Mouse (Mus musculus) cortical plate, adult 2 months (tissue): ENCODE data around the gene Casp1. TPM values are rescaled to one million over a fixed set of nuclear protein-coding genes. Genes with fewer than 3 reads are reported as not detected.

ENCODE experiments used
- H3K27ac ChIP-seq: fragments of 200-500 bp; 2 replicates; pipeline ENCODE4 v1.5.1; 2012; ENCODE audit warnings: low read length, control low read depth, inconsistent platforms; ENCODE audit not compliant: insufficient read depth
- H3K4me1 ChIP-seq: fragments of 200-500 bp; 2 replicates; pipeline ENCODE4 v1.6.1; 2011; ENCODE audit warnings: low read length; ENCODE audit not compliant: control insufficient read depth, insufficient read depth
- H3K4me3 ChIP-seq: fragments of 200-500 bp; 2 replicates; pipeline ENCODE4 v1.5.1; 2011; ENCODE audit warnings: mild to moderate bottlenecking, low read length, control low read depth; ENCODE audit not compliant: insufficient read depth
- CTCF ChIP-seq: fragments of 200-500 bp; IDR thresholded peaks from 2 replicates; pipeline ENCODE4 v1.5.1; 2011; ENCODE audit warnings: mild to moderate bottlenecking, control low read depth, low read length; ENCODE audit not compliant: insufficient read depth; ENCODE audit errors: extremely low read depth
- POLR2A ChIP-seq: fragments of 200-500 bp; IDR thresholded peaks from 2 replicates; pipeline ENCODE4 v1.6.1; 2011; ENCODE audit warnings: mild to moderate bottlenecking, low read length, control low read depth; ENCODE audit not compliant: insufficient read depth; ENCODE audit errors: extremely low read depth
- polyA plus RNA-seq: library from polyadenylated mRNA; depleted of rRNA; stranded (reverse); fragments of >200 nt; gene quantifications from 2 replicates; pipeline ENCODE4 v1.2.3, GENCODE M21; 2012; rRNA removed

The Casp1 gene
- polyA plus RNA-seq, 1 experiment: 2.3 TPM

GRCm38 (mm10) chr9:5356801-5357200 lies 58.5 kb downstream of the Casp1 start:
- no peak overlapping the region for H3K27ac ChIP-seq
- no peaks in the 10 kb centered on the region for H3K4me1 ChIP-seq
- no peak for TF ChIP-seq POLR2A
- no peak for TF ChIP-seq CTCF
- no peak overlapping the region for H3K4me3 ChIP-seq

Other genes starting within 250 kb of the Casp1 start
- gene Casp4, start 10.3 kb downstream of the Casp1 start, polyA plus RNA-seq: 0.42 and 0.75 TPM in 2 replicates
- gene Casp12, start 46.9 kb downstream of the Casp1 start, polyA plus RNA-seq: 1.3 and 1.5 TPM in 2 replicates